Mouse (Mus musculus) ES-Bruce4 (cell line): Measurements from ENCODE around the gene Adcy9. TPM values are rescaled to one million over a fixed set of nuclear protein-coding genes. Genes with fewer than 3 reads are reported as not detected.

Experiments used
- H3K27ac ChIP-seq: 2 replicates; pipeline ENCODE4 v1.5.1; 2012; ENCODE audit warnings: low read length, inconsistent platforms; ENCODE audit not compliant: insufficient read depth
- H3K27me3 ChIP-seq: 2 replicates; pipeline ENCODE4 v1.6.1; 2012; ENCODE audit warnings: mild to moderate bottlenecking, low read length, inconsistent platforms; ENCODE audit not compliant: control insufficient read depth, poor library complexity, insufficient read depth, severe bottlenecking
- H3K36me3 ChIP-seq: 2 replicates; pipeline ENCODE4 v1.6.1; 2012; ENCODE audit warnings: inconsistent platforms, mild to moderate bottlenecking, low read length, moderate library complexity; ENCODE audit not compliant: control insufficient read depth, poor library complexity, insufficient read depth, severe bottlenecking
- H3K4me1 ChIP-seq: one replicate; pipeline ENCODE4 v1.8.1; 2011; ENCODE audit warnings: low read length; ENCODE audit not compliant: control insufficient read depth, insufficient read depth
- H3K4me3 ChIP-seq: 2 replicates; pipeline ENCODE4 v1.5.1; 2011; ENCODE audit warnings: low read depth, mild to moderate bottlenecking, low read length
- H3K9ac ChIP-seq: 2 replicates; pipeline ENCODE4 v1.6.1; 2012; ENCODE audit warnings: low read depth, mild to moderate bottlenecking, inconsistent platforms; ENCODE audit not compliant: poor library complexity, severe bottlenecking
- H3K9me3 ChIP-seq: replicated peaks from 2 replicates; pipeline ENCODE4 v1.6.1; 2012; ENCODE audit warnings: mild to moderate bottlenecking, low read length, inconsistent platforms; ENCODE audit not compliant: control insufficient read depth, poor library complexity, insufficient read depth, severe bottlenecking
- CTCF ChIP-seq: IDR thresholded peaks from one replicate; pipeline ENCODE4 v1.8.1; 2011; ENCODE audit warnings: low read depth, low read length
- EP300 ChIP-seq: IDR thresholded peaks from 2 replicates; pipeline ENCODE4 v1.6.1; 2011; ENCODE audit warnings: low read depth, low read length; ENCODE audit not compliant: insufficient read depth
- POLR2A ChIP-seq: IDR thresholded peaks from one replicate; pipeline ENCODE4 v1.8.1; 2011; ENCODE audit warnings: low read length; ENCODE audit not compliant: insufficient read depth
- polyA plus RNA-seq: library from polyadenylated mRNA; stranded (reverse); fragments of >200 nt; gene quantifications from 2 replicates; pipeline ENCODE4 v1.2.4, GENCODE M21; 2011; ENCODE audit warnings: low read depth; ENCODE audit not compliant: missing spikeins, insufficient read depth, insufficient read length

Adcy9 gene
- polyA plus RNA-seq, 1 experiment, result 1.9 TPM

GRCm38 (mm10) chr16:4436738-4437137 lies 16.4 kb upstream of the Adcy9 start:
- TF ChIP-seq POLR2A (no peak), CTCF (no peak), EP300 (no peak)
- H3K36me3 ChIP-seq, result no peaks in the 10 kb centered on the region
- no peaks in the 10 kb centered on the region for H3K4me1 ChIP-seq
- no peak overlapping the region for H3K9ac ChIP-seq
- no peak overlapping the region for H3K27ac ChIP-seq
- H3K27me3 ChIP-seq, result no peaks in the 10 kb centered on the region
- no peaks in the 10 kb centered on the region for H3K9me3 ChIP-seq
- no peak overlapping the region for H3K4me3 ChIP-seq

GRCm38 (mm10) chr16:4435371-4435770 lies 15.1 kb upstream of the Adcy9 start:
- no peak overlapping the region for H3K27ac ChIP-seq
- H3K27me3 ChIP-seq, result no peaks in the 10 kb centered on the region
- TF ChIP-seq EP300, result no peak
- no peak for TF ChIP-seq CTCF
- no peak for TF ChIP-seq POLR2A
- H3K36me3 ChIP-seq, result no peaks in the 10 kb centered on the region
- no peak overlapping the region for H3K4me3 ChIP-seq
- no peak overlapping the region for H3K9ac ChIP-seq
- H3K9me3 ChIP-seq, result no peaks in the 10 kb centered on the region
- H3K4me1 ChIP-seq, result no peaks in the 10 kb centered on the region

- no peak overlapping the region for H3K27ac ChIP-seq
- no peak overlapping the region for H3K4me3 ChIP-seq
- no peak overlapping the region for H3K9ac ChIP-seq
- no peaks in the 10 kb centered on the region for H3K36me3 ChIP-seq
- no peaks in the 10 kb centered on the region for H3K9me3 ChIP-seq
- no peaks in the 10 kb centered on the region for H3K4me1 ChIP-seq
- H3K27me3 ChIP-seq, result no peaks in the 10 kb centered on the region
- TF ChIP-seq EP300 (no peak), POLR2A (no peak), CTCF (no peak)
These were observed 11.5 kb upstream of the Adcy9 start for GRCm38 (mm10) chr16:4431841-4432240.

GRCm38 (mm10) chr16:4431013-4431412 lies 10.7 kb upstream of the Adcy9 start:
- H3K27me3 ChIP-seq, result no peaks in the 10 kb centered on the region
- no peak overlapping the region for H3K9ac ChIP-seq
- H3K36me3 ChIP-seq, result no peaks in the 10 kb centered on the region
- no peak overlapping the region for H3K4me3 ChIP-seq
- no peak overlapping the region for H3K27ac ChIP-seq
- no peaks in the 10 kb centered on the region for H3K9me3 ChIP-seq
- H3K4me1 ChIP-seq, result no peaks in the 10 kb centered on the region
- TF ChIP-seq CTCF (no peak), EP300 (no peak), POLR2A (no peak)

GRCm38 (mm10) chr16:4430232-4430631 lies 9.9 kb upstream of the Adcy9 start:
- TF ChIP-seq POLR2A (no peak), EP300 (no peak), CTCF (no peak)
- H3K4me3 ChIP-seq, result no peak overlapping the region
- H3K9me3 ChIP-seq, result no peaks in the 10 kb centered on the region
- H3K9ac ChIP-seq, result no peak overlapping the region
- no peak overlapping the region for H3K27ac ChIP-seq
- no peaks in the 10 kb centered on the region for H3K36me3 ChIP-seq
- no peaks in the 10 kb centered on the region for H3K4me1 ChIP-seq
- H3K27me3 ChIP-seq, result no peaks in the 10 kb centered on the region

- H3K9me3 ChIP-seq, result no peaks in the 10 kb centered on the region
- no peaks in the 10 kb centered on the region for H3K36me3 ChIP-seq
- H3K9ac ChIP-seq, result no peak overlapping the region
- no peak overlapping the region for H3K4me3 ChIP-seq
- H3K4me1 ChIP-seq, result no peaks in the 10 kb centered on the region
- no peak overlapping the region for H3K27ac ChIP-seq
- H3K27me3 ChIP-seq, result no peaks in the 10 kb centered on the region
- TF ChIP-seq CTCF (no peak), POLR2A (no peak), EP300 (no peak)
These were observed 5.4 kb upstream of the Adcy9 start for GRCm38 (mm10) chr16:4425658-4426234.
